Mouse (Mus musculus): ENCODE measurements around the gene Prlr.

Gene Prlr

GRCm38 (mm10) chr15:10177083-10177482, at the start of gene Prlr:
Gene Prlr, plus strand, starts transcription at chr15:10177238.
- no peak for DNase-seq (ENCODE audit: low spot score in 2 of 2)

GRCm38 (mm10) chr15:10133781-10134180, 43.3 kb upstream of the Prlr start:
- DNase-seq (ENCODE audit: low spot score in 2 of 2), result no peak

GRCm38 (mm10) chr15:10134889-10135288, 42.1 kb upstream of the Prlr start:
- no peak for DNase-seq (ENCODE audit: low spot score in 2 of 2)

GRCm38 (mm10) chr15:10144520-10144919, 32.5 kb upstream of the Prlr start:
- DNase-seq (ENCODE audit: low spot score in 2 of 2), result peak; percentile 54 to 58

- no peak for DNase-seq (ENCODE audit: low spot score in 2 of 2)
These were observed 28.8 kb upstream of the Prlr start for GRCm38 (mm10) chr15:10148196-10148595.

GRCm38 (mm10) chr15:10160663-10161062, 16.4 kb upstream of the Prlr start:
- DNase-seq (ENCODE audit: low spot score in 2 of 2), result no peak

GRCm38 (mm10) chr15:10175078-10175477, 2.0 kb upstream of the Prlr start:
- no peak for DNase-seq (ENCODE audit: low spot score in 2 of 2)

GRCm38 (mm10) chr15:10175656-10176055, 1.4 kb upstream of the Prlr start:
- no peak for DNase-seq (ENCODE audit: low spot score in 2 of 2)

- DNase-seq (ENCODE audit: low spot score in 2 of 2), result no peak
These were observed 587 bp downstream of the Prlr start for GRCm38 (mm10) chr15:10177519-10178130.

GRCm38 (mm10) chr15:10178131-10178566, 1.1 kb downstream of the Prlr start:
- peak in 1 of 2 experiments; percentile 2 for DNase-seq (ENCODE audit: low spot score in 2 of 2)

GRCm38 (mm10) chr15:10180694-10181093, 3.7 kb downstream of the Prlr start:
- no peak for DNase-seq (ENCODE audit: low spot score in 2 of 2)

GRCm38 (mm10) chr15:10192101-10192630, 15.1 kb downstream of the Prlr start:
- no peak for DNase-seq (ENCODE audit: low spot score in 2 of 2)

- DNase-seq (ENCODE audit: low spot score in 2 of 2), result no peak
These were observed 24.0 kb downstream of the Prlr start for GRCm38 (mm10) chr15:10200991-10201390.

- no peak for DNase-seq (ENCODE audit: low spot score in 2 of 2)
These were observed 25.7 kb downstream of the Prlr start for GRCm38 (mm10) chr15:10202504-10203302.

GRCm38 (mm10) chr15:10210261-10210770, 33.3 kb downstream of the Prlr start:
- no peak for DNase-seq (ENCODE audit: low spot score in 2 of 2)

GRCm38 (mm10) chr15:10211992-10212391, 35.0 kb downstream of the Prlr start:
- DNase-seq (ENCODE audit: low spot score in 2 of 2), result no peak

- DNase-seq (ENCODE audit: low spot score in 2 of 2), result no peak
These were observed 36.2 kb downstream of the Prlr start for GRCm38 (mm10) chr15:10213213-10213612.

GRCm38 (mm10) chr15:10213710-10214109, 36.7 kb downstream of the Prlr start:
- no peak for DNase-seq (ENCODE audit: low spot score in 2 of 2)

- no peak for DNase-seq (ENCODE audit: low spot score in 2 of 2)
These were observed 38.7 kb downstream of the Prlr start for GRCm38 (mm10) chr15:10215719-10216118.

GRCm38 (mm10) chr15:10216189-10216588, 39.2 kb downstream of the Prlr start:
- no peak for DNase-seq (ENCODE audit: low spot score in 2 of 2)

GRCm38 (mm10) chr15:10223614-10224155, 46.6 kb downstream of the Prlr start:
- no peak for DNase-seq (ENCODE audit: low spot score in 2 of 2)

GRCm38 (mm10) chr15:10225701-10226100, 48.7 kb downstream of the Prlr start:
- no peak for DNase-seq (ENCODE audit: low spot score in 2 of 2)

Measured in spleen, postnatal 36 days (tissue).